Mouse (Mus musculus) cerebellum, adult 2 months (tissue): ENCODE measurements at regions not wholly inside any gene's neighbourhood (a gene's known extent, or its start where the extent isn't known, plus 50 kb on each side); places are given as distances from the start of the nearest gene placed in this dataset.

Source experiments
- DNase-seq, 2 experiments: peaks; one replicate each; pipeline ENCODE4 v3.0.0; 2021
- H3K27ac ChIP-seq: fragments of 200-500 bp; 2 replicates; pipeline ENCODE4 v1.5.1; 2012; ENCODE audit warnings: low read length, control low read depth, inconsistent platforms; ENCODE audit not compliant: insufficient read depth
- H3K27me3 ChIP-seq: fragments of 200-500 bp; 2 replicates; pipeline ENCODE4 v1.6.1; 2012; ENCODE audit warnings: inconsistent platforms, mild to moderate bottlenecking, low read length, moderate library complexity; ENCODE audit not compliant: control insufficient read depth, insufficient read depth
- H3K4me1 ChIP-seq: fragments of 200-500 bp; 2 replicates; pipeline ENCODE4 v1.6.1; 2011; ENCODE audit warnings: low read length; ENCODE audit not compliant: control insufficient read depth, insufficient read depth
- H3K4me3 ChIP-seq: fragments of 200-500 bp; replicated peaks from 2 replicates; pipeline ENCODE3; 2011; ENCODE audit warnings: mild to moderate bottlenecking, low read depth, low read length, control low read depth; ENCODE audit not compliant: insufficient read depth
- CTCF ChIP-seq: fragments of 200-500 bp; IDR thresholded peaks from 2 replicates; pipeline ENCODE4 v1.5.1; 2011; ENCODE audit warnings: low read depth, mild to moderate bottlenecking, control low read depth, low read length, moderate library complexity, borderline replicate concordance; ENCODE audit not compliant: insufficient read depth
- POLR2A ChIP-seq: fragments of 200-500 bp; IDR thresholded peaks from 2 replicates; pipeline ENCODE4 v1.6.1; 2011; ENCODE audit warnings: low read length, control low read depth, borderline replicate concordance; ENCODE audit not compliant: insufficient read depth
- WGBS: fragments of 180-500 bp; shearing (Covaris S2); methylation state at CpG from one replicate; pipeline ENCODE4 v1.1.7; 2018; 5-methylcytosine and 5-hydroxymethylcytosine counted together

DNA sequence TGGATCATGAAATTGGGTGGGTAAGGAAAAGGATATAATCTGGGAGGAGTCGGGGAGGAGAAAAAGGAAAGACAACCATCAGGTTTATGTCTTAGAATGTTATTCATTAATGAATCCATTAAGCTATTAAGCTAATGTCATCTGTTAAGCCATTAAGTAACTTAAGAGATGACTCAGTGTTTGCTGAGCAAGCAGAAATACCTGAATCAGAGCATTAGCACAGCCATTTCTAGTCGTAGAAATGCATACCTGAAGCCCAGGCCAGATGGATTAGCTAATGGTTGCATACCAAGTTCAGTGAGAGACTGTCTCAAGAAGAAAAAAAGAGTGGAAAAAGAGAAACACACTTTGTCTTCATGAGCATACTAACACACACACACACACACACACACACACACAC is 244.0 kb upstream of the P2ry1 start:
- Histone ChIP-seq H3K27ac (no peak overlapping the region), H3K27me3 (no peaks in the 10 kb centered on the region), H3K4me3 (no peak overlapping the region), H3K4me1 (no peaks in the 10 kb centered on the region)
- TF ChIP-seq CTCF (no peak), POLR2A (no peak)
- no peak for DNase-seq
- WGBS, result 80% methylated on average over 2 of the region's 2 CpGs

DNA sequence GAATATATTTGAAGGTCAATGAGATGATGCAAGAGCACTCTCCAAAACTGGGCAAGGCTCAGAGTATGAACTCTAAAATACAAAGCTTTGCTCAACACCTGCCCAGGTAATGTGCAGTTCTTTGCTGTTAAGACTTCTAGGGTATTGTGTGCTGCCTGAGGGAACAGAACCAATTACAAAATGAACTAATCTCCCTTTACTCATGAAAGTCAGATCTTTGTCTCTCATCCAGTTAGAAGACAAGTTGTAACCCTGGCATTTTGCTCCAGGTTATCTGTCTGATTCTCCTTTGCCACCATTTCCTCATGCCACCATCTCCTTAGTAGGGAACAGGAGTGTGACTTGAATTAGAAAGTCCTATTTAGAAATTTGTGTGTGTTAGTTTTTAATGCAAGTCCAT is 243.5 kb upstream of the P2ry1 start:
- Histone ChIP-seq H3K4me3 (no peak overlapping the region), H3K27me3 (no peaks in the 10 kb centered on the region), H3K4me1 (no peaks in the 10 kb centered on the region), H3K27ac (no peak overlapping the region)
- TF ChIP-seq POLR2A, result no peak
- DNase-seq, result no peak

- peak; percentile 15 to 19 for DNase-seq
- Histone ChIP-seq H3K27me3 (no peaks in the 10 kb centered on the region), H3K27ac (no peak overlapping the region), H3K4me1 (no peaks in the 10 kb centered on the region), H3K4me3 (no peak overlapping the region)
- WGBS, result 63% methylated on average over 4 of the region's 4 CpGs
- TF ChIP-seq CTCF (peak; percentile 40; the same call in 1 of the 2 replicates), POLR2A (no peak)
Observed at GRCm38 (mm10) chr3:60762874-60763273, 239.7 kb upstream of the P2ry1 start.

DNA sequence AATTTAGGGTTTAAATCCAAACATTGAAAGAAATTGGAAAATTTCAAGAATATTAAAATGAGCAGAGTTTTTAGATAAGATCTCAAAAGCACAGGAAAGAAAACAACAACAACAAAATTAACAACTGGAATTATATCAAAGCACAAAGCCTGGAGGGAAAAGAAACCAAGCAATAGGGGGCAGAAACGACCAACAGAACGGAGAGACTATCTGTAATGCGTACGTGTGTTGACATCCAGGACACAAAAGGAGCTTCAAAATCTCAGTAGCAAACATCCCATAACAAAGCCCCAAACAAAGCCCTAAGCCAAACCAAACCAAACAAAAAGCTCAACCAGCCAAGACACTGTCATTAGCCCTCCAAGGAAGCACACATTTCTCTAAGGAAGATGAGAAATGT is 237.5 kb upstream of the P2ry1 start:
- DNase-seq, result no peak
- no peak overlapping the region for H3K4me3 ChIP-seq
- TF ChIP-seq POLR2A (no peak), CTCF (no peak)
- H3K27me3 ChIP-seq, result no peaks in the 10 kb centered on the region
- H3K27ac ChIP-seq, result no peak overlapping the region
- 49% methylated on average over 4 of the region's 4 CpGs for WGBS
- no peaks in the 10 kb centered on the region for H3K4me1 ChIP-seq

DNA sequence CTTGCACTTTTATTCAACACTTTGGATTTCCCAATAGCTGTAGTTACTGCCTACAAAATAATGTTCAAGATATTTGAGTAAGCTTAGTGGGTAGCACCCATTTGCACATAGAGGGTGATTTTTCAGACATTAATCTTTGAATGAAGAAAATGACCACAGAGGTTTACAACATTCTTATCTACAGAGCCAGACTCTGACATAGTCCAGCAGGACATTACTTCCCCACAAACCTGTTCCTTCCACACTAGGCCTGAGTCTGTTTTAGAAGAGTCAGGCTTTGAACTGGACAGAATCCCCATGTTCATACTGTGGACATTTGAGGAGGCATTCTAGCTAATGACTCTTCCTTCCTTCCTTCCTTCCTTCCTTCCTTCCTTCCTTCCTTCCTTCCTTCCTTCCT is 233.6 kb upstream of the P2ry1 start:
- DNase-seq, result no peak
- Histone ChIP-seq H3K27me3 (no peaks in the 10 kb centered on the region), H3K4me1 (no peaks in the 10 kb centered on the region), H3K27ac (no peak overlapping the region), H3K4me3 (no peak overlapping the region)
- TF ChIP-seq POLR2A (no peak), CTCF (no peak)

- DNase-seq, result no peak
- WGBS, result 83% methylated on average over 4 of the region's 4 CpGs
- TF ChIP-seq POLR2A, result no peak
- no peak for TF ChIP-seq CTCF
- Histone ChIP-seq H3K27me3 (no peaks in the 10 kb centered on the region), H3K4me1 (no peaks in the 10 kb centered on the region), H3K27ac (no peak overlapping the region), H3K4me3 (no peak overlapping the region)
Observed at GRCm38 (mm10) chr3:60771866-60772265, 230.7 kb upstream of the P2ry1 start.

DNA sequence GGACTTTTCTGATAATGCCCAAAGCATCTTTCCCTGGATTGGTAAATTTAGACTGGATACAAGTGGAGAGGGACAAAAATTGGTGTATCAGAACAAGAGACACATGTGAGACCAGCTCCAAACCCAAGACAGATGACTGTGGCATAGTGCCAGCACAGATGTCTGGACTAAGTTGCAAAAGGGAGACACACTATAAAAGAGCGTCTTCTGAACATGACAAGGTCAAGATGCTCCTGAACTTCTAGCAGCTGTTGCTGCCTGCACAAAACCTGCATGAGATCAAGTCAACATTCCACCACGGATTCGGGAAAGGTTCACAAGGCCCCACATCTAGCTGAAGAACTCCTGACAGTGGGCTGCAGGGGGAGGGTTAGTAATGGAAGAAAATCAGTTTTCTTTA is 229.2 kb upstream of the P2ry1 start:
- no peaks in the 10 kb centered on the region for H3K4me1 ChIP-seq
- no peak overlapping the region for H3K4me3 ChIP-seq
- no peak overlapping the region for H3K27ac ChIP-seq
- TF ChIP-seq POLR2A, result no peak
- no peak for TF ChIP-seq CTCF
- no peaks in the 10 kb centered on the region for H3K27me3 ChIP-seq
- DNase-seq, result no peak
- 37% methylated on average over 3 of the region's 3 CpGs for WGBS

DNA sequence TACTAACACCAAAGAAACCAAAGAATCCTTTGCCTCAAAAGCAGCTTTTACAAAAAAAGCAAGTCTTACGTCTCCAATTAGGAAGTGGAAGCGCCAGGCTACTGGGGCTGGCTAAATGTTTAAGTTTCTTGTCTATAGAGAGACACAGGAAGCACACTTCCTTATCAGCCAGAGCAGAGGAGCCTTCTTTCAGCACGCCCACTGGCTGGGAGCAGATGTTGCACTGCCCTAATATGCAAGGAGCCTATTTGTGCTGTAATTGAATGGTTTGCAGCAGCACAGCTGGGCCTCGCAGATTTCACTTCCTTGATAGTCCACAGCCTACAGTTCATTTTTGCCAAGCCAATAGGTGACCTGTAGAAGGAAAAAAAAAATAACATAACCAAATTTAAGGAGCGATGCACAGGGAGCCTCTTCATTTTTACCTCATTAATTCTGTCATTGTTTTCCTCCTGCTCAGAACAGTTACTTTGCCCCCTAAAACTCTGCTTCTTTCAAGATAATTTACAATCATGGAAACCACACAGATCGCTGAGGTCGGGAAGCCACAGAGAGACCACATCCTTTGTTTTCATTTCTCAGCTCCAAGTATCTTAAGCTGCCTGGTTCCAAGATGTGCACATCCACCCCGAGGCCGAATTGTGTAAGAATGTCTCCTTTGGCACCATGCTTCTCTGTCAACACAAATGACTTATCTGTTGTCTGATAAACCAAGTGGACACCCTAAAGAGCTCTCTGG is 217.3 kb upstream of the P2ry1 start:
- no peak for DNase-seq
- no peak overlapping the region for H3K4me3 ChIP-seq
- TF ChIP-seq CTCF, result no peak
- TF ChIP-seq POLR2A, result no peak
- H3K27ac ChIP-seq, result no peak overlapping the region
- no peaks in the 10 kb centered on the region for H3K27me3 ChIP-seq
- H3K4me1 ChIP-seq, result no peaks in the 10 kb centered on the region
- 80% methylated on average over 9 of the region's 9 CpGs for WGBS

DNA sequence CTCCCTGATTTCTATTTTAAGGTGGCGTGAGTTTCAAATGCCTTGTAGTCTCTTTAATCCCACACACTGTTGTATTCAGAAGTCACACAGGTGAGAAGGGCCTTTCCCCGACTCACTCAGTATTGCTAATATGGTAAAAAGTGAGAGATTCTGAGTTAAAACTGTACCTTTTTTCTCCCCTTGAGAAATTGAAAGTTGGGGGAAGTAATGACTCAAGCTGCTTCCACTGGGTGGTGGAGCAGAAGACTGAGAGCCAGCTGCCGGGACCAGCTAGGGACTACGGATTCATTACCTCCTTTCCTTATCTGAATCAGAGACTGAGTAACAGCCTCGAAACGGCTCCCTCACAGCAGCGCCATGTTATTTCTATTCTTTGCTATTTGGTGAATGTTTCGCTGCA is 214.6 kb upstream of the P2ry1 start:
- Histone ChIP-seq H3K4me1 (no peaks in the 10 kb centered on the region), H3K27me3 (no peaks in the 10 kb centered on the region), H3K4me3 (no peak overlapping the region), H3K27ac (no peak overlapping the region)
- WGBS, result 82% methylated on average over 8 of the region's 8 CpGs
- no peak for DNase-seq
- TF ChIP-seq CTCF, result no peak
- no peak for TF ChIP-seq POLR2A
